Mouse (Mus musculus): Measurements from ENCODE around the gene Slc29a2. TPM values are rescaled to one million over a fixed set of nuclear protein-coding genes. Genes with fewer than 3 reads are reported as not detected.
A peak's percentile ranks its signal among the peaks of the same experiment; 100 is the strongest.

Gene Slc29a2
- polyA plus RNA-seq, 1 experiment = 4.9 TPM

DNA sequence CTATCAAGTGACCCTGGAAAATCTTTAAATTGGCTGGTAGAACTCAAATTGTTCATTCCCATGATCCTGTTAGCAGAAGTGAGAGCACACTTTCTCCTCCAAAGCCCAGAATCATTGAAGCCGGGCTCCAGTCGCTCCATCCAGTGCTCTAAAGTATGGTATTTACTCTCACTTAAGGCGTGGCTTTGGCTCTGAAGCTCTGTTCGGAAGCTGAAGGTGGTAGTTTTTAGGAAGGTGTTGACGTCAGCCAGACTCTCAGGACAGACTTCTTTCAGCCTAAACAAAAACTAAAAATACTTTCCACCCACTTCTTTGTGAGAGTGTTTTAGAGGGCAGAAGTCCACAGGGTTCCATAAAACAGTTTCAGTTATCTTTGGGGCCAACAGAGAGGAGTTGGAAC is 49.9 kb downstream of the Slc29a2 start:
- Histone ChIP-seq H3K36me3 (ENCODE audit: control insufficient read depth, insufficient read depth, low read length) (no peaks in the 10 kb centered on the region), H3K27ac (ENCODE audit: control insufficient read depth, insufficient read depth, low read depth, low read length) (no peak overlapping the region), H3K4me3 (ENCODE audit: control insufficient read depth, low read depth, low read length) (peak overlapping the region; percentile 14), H3K4me1 (ENCODE audit: control insufficient read depth, insufficient read depth, low read length) (peaks cover 24% of the 10 kb centered on the region), H3K27me3 (ENCODE audit: control insufficient read depth, insufficient read depth, low read length) (no peaks in the 10 kb centered on the region)
- TF ChIP-seq POLR2A (IDR thresholded peaks at IDR 0.05; ENCODE audit: control insufficient read depth, low read depth, low read length) (no peak), CTCF (IDR thresholded peaks at IDR 0.05; ENCODE audit: control insufficient read depth, insufficient read depth, insufficient replicate concordance, low read depth, low read length) (no peak)

DNA sequence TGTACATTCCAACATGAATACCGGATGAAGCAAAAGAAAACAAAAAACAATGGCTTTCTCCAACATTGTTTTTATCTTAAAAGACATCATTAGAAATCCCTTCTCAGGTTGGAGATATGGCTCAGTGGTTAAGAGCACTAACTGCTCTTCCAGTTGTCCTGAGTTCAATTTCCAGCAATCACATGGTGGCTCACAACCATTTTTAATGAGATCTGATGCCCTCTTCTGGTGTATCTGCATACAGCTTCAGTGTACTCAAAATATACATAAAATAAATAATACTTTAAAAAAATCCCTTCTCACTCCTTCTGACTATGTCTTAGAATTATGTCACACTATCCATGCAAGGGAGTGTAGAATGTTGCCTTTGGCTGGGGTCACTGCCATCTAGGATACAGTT is 55.6 kb downstream of the Slc29a2 start:
- no peaks in the 10 kb centered on the region for H3K36me3 ChIP-seq (ENCODE audit: control insufficient read depth, insufficient read depth, low read length)
- H3K27ac ChIP-seq (ENCODE audit: control insufficient read depth, insufficient read depth, low read depth, low read length) = no peak overlapping the region
- no peaks in the 10 kb centered on the region; the same call in 1 of the 2 replicates for H3K27me3 ChIP-seq (ENCODE audit: control insufficient read depth, insufficient read depth, low read length)
- no peaks in the 10 kb centered on the region; the same call in 1 of the 2 replicates for H3K4me1 ChIP-seq (ENCODE audit: control insufficient read depth, insufficient read depth, low read length)
- no peak for TF ChIP-seq POLR2A (IDR thresholded peaks at IDR 0.05; ENCODE audit: control insufficient read depth, low read depth, low read length)
- no peak for TF ChIP-seq CTCF (IDR thresholded peaks at IDR 0.05; ENCODE audit: control insufficient read depth, insufficient read depth, insufficient replicate concordance, low read depth, low read length)
- no peak overlapping the region for H3K4me3 ChIP-seq (ENCODE audit: control insufficient read depth, low read depth, low read length)

Other genes with a start within 250 kb of the Slc29a2 start
- gene Rbm4, start 230.0 kb upstream of the Slc29a2 start, polyA plus RNA-seq (2012; rRNA removed) = 22.6 and 26.4 TPM in 2 replicates
- gene Gm21992, start 212.2 kb upstream of the Slc29a2 start, polyA plus RNA-seq (2012; rRNA removed) = 5.9 and 9.4 TPM in 2 replicates
- 44.0 and 45.7 TPM in 2 replicates for gene Rbm14, start 212.2 kb upstream of the Slc29a2 start, polyA plus RNA-seq (2012; rRNA removed)
- 57.9 and 66.4 TPM in 2 replicates for gene Ccs, start 184.5 kb upstream of the Slc29a2 start, polyA plus RNA-seq (2012; rRNA removed)
- gene Ccdc87, start 184.5 kb upstream of the Slc29a2 start, polyA plus RNA-seq (2012; rRNA removed) = 39.4 and 40.3 TPM in 2 replicates
- gene Ctsf, start 168.7 kb upstream of the Slc29a2 start, polyA plus RNA-seq (2012; rRNA removed) = 32.4 and 35.7 TPM in 2 replicates
- 8.6 and 8.9 TPM in 2 replicates for gene Actn3, start 146.0 kb upstream of the Slc29a2 start, polyA plus RNA-seq (2012; rRNA removed)
- gene Zdhhc24, start 145.2 kb upstream of the Slc29a2 start, polyA plus RNA-seq (2012; rRNA removed) = 9.2 and 10.7 TPM in 2 replicates
- 15.5 and 16.5 TPM in 2 replicates for gene Bbs1, start 117.2 kb upstream of the Slc29a2 start, polyA plus RNA-seq (2012; rRNA removed)
- gene Dpp3, start 95.6 kb upstream of the Slc29a2 start, polyA plus RNA-seq (2012; rRNA removed) = 81.8 and 95.7 TPM in 2 replicates
- gene Peli3, start 80.7 kb upstream of the Slc29a2 start, polyA plus RNA-seq (2012; rRNA removed) = 0.77 and 0.96 TPM in 2 replicates
- 76.0 and 89.3 TPM in 2 replicates for gene Mrpl11, start 61.7 kb upstream of the Slc29a2 start, polyA plus RNA-seq (2012; rRNA removed)
- 1.4 and 1.5 TPM in 2 replicates for gene Npas4, start 33.5 kb upstream of the Slc29a2 start, polyA plus RNA-seq (2012; rRNA removed)
- gene B4gat1, start 15.0 kb downstream of the Slc29a2 start, polyA plus RNA-seq (2012; rRNA removed) = 3.7 and 4.2 TPM in 2 replicates
- gene AC124502.3, start 15.0 kb downstream of the Slc29a2 start, polyA plus RNA-seq (2012; rRNA removed) = 0.61 and 0.98 TPM in 2 replicates
- 200 and 216 TPM in 2 replicates for gene Brms1, start 17.5 kb downstream of the Slc29a2 start, polyA plus RNA-seq (2012; rRNA removed)
- 27.1 and 27.5 TPM in 2 replicates for gene Rin1, start 26.6 kb downstream of the Slc29a2 start, polyA plus RNA-seq (2012; rRNA removed)
- gene Cd248, start 44.2 kb downstream of the Slc29a2 start, polyA plus RNA-seq (2012; rRNA removed) = 2.5 and 2.9 TPM in 2 replicates
- gene Tmem151a, start 61.7 kb downstream of the Slc29a2 start, polyA plus RNA-seq (2012; rRNA removed) = 22.5 and 22.6 TPM in 2 replicates
- 134 and 144 TPM in 2 replicates for gene Yif1a, start 64.7 kb downstream of the Slc29a2 start, polyA plus RNA-seq (2012; rRNA removed)
- gene Cnih2, start 74.7 kb downstream of the Slc29a2 start, polyA plus RNA-seq (2012; rRNA removed) = 42.8 and 43.5 TPM in 2 replicates
- 113 and 124 TPM in 2 replicates for gene Rab1b, start 83.2 kb downstream of the Slc29a2 start, polyA plus RNA-seq (2012; rRNA removed)
- gene Klc2, start 94.7 kb downstream of the Slc29a2 start, polyA plus RNA-seq (2012; rRNA removed) = 92.7 and 92.9 TPM in 2 replicates
- gene Pacs1, start 249.3 kb downstream of the Slc29a2 start, polyA plus RNA-seq (2012; rRNA removed) = 163 and 169 TPM in 2 replicates

Data from testis, adult 2 months (tissue).